Mouse (Mus musculus): ENCODE measurements at regions not wholly inside any gene's neighbourhood (a gene's known extent, or its start where the extent isn't known, plus 50 kb on each side); places are given as distances from the start of the nearest gene placed in this dataset.
A peak's percentile ranks its signal among the peaks of the same experiment; 100 is the strongest.

GRCm38 (mm10) chr6:31240051-31240450 is 158.5 kb upstream of the Mkln1 start:
- no peak overlapping the region for H3K4me3 ChIP-seq (ENCODE audit: control insufficient read depth, low read depth, low read length)
- H3K27ac ChIP-seq (ENCODE audit: control insufficient read depth, insufficient read depth, low read depth, low read length), result no peak overlapping the region
- TF ChIP-seq CTCF (IDR thresholded peaks at IDR 0.05; ENCODE audit: control insufficient read depth, insufficient read depth, insufficient replicate concordance, low read depth, low read length) (no peak), POLR2A (IDR thresholded peaks at IDR 0.05; ENCODE audit: control insufficient read depth, low read depth, low read length) (no peak)
- peaks cover 2% of the 10 kb centered on the region for H3K4me1 ChIP-seq (ENCODE audit: control insufficient read depth, insufficient read depth, low read length)
- no peaks in the 10 kb centered on the region for H3K27me3 ChIP-seq (ENCODE audit: control insufficient read depth, insufficient read depth, low read length)
- no peaks in the 10 kb centered on the region for H3K36me3 ChIP-seq (ENCODE audit: control insufficient read depth, insufficient read depth, low read length)

- Histone ChIP-seq H3K27me3 (ENCODE audit: control insufficient read depth, insufficient read depth, low read length) (no peaks in the 10 kb centered on the region), H3K4me3 (ENCODE audit: control insufficient read depth, low read depth, low read length) (peak overlapping the region; percentile 41; the same call in 1 of the 2 replicates), H3K27ac (ENCODE audit: control insufficient read depth, insufficient read depth, low read depth, low read length) (no peak overlapping the region), H3K4me1 (ENCODE audit: control insufficient read depth, insufficient read depth, low read length) (peaks cover 9% of the 10 kb centered on the region), H3K36me3 (ENCODE audit: control insufficient read depth, insufficient read depth, low read length) (no peaks in the 10 kb centered on the region)
- TF ChIP-seq POLR2A (IDR thresholded peaks at IDR 0.05; ENCODE audit: control insufficient read depth, low read depth, low read length) (no peak), CTCF (IDR thresholded peaks at IDR 0.05; ENCODE audit: control insufficient read depth, insufficient read depth, insufficient replicate concordance, low read depth, low read length) (no peak)
Observed at GRCm38 (mm10) chr6:31250526-31250925, 148.0 kb upstream of the Mkln1 start.

GRCm38 (mm10) chr6:31253251-31253935 is 145.1 kb upstream of the Mkln1 start:
- Histone ChIP-seq H3K27me3 (ENCODE audit: control insufficient read depth, insufficient read depth, low read length) (no peaks in the 10 kb centered on the region), H3K4me1 (ENCODE audit: control insufficient read depth, insufficient read depth, low read length) (peaks cover 9% of the 10 kb centered on the region), H3K4me3 (ENCODE audit: control insufficient read depth, low read depth, low read length) (no peak overlapping the region; the same call in 1 of the 2 replicates), H3K27ac (ENCODE audit: control insufficient read depth, insufficient read depth, low read depth, low read length) (no peak overlapping the region), H3K36me3 (ENCODE audit: control insufficient read depth, insufficient read depth, low read length) (no peaks in the 10 kb centered on the region)
- no peak for TF ChIP-seq CTCF (IDR thresholded peaks at IDR 0.05; ENCODE audit: control insufficient read depth, insufficient read depth, insufficient replicate concordance, low read depth, low read length)
- TF ChIP-seq POLR2A (IDR thresholded peaks at IDR 0.05; ENCODE audit: control insufficient read depth, low read depth, low read length), result no peak

- no peak for TF ChIP-seq CTCF (IDR thresholded peaks at IDR 0.05; ENCODE audit: control insufficient read depth, insufficient read depth, insufficient replicate concordance, low read depth, low read length)
- TF ChIP-seq POLR2A (IDR thresholded peaks at IDR 0.05; ENCODE audit: control insufficient read depth, low read depth, low read length), result no peak
- no peak overlapping the region; the same call in 1 of the 2 replicates for H3K27ac ChIP-seq (ENCODE audit: control insufficient read depth, insufficient read depth, low read depth, low read length)
- H3K4me3 ChIP-seq (ENCODE audit: control insufficient read depth, low read depth, low read length), result no peak overlapping the region
- no peaks in the 10 kb centered on the region for H3K4me1 ChIP-seq (ENCODE audit: control insufficient read depth, insufficient read depth, low read length)
- no peaks in the 10 kb centered on the region for H3K36me3 ChIP-seq (ENCODE audit: control insufficient read depth, insufficient read depth, low read length)
- no peaks in the 10 kb centered on the region for H3K27me3 ChIP-seq (ENCODE audit: control insufficient read depth, insufficient read depth, low read length)
Observed at GRCm38 (mm10) chr6:31260645-31261345, 137.7 kb upstream of the Mkln1 start.

DNA sequence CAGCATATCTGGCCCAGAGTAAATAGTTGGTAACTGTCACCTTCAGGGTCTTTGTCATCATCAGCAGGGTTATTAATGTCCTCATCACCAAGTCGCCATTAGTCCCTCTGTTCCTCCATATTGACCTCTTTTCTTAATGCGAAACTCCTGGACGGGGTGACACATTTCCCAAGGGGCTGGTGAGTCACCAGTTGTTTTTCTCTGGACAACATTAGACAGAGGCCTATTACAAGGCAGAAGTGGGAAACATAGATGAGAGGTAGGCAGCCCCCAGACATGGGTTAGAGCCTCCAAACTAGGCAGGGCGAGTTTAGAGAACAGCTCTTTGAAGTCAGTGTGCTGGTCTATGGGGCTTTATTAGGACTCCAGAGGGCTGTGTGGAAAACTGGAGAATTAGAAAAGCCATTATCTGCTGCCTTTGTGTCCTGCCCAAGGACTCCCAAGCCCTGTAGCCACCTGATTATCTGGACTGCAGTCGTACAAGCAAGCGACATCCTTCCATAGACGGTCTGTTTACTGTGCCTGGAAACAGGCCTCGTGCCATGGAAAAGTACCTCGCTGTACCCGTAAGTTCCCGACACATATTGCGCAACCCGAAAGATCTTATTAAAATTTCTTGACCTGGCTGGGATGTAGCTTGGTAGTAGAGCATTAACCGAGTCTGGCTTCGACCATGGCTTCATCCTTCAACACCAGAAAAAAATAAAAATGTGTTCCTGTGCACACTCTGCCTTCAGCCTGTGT is 136.6 kb upstream of the Mkln1 start:
- 0 out of 2 replicates have a peak, but pooled peaks cover 2% of the 10 kb centered on the region for H3K4me1 ChIP-seq (ENCODE audit: control insufficient read depth, insufficient read depth, low read length)
- TF ChIP-seq POLR2A (IDR thresholded peaks at IDR 0.05; ENCODE audit: control insufficient read depth, low read depth, low read length), result no peak
- no peak for TF ChIP-seq CTCF (IDR thresholded peaks at IDR 0.05; ENCODE audit: control insufficient read depth, insufficient read depth, insufficient replicate concordance, low read depth, low read length)
- H3K4me3 ChIP-seq (ENCODE audit: control insufficient read depth, low read depth, low read length), result no peak overlapping the region
- H3K36me3 ChIP-seq (ENCODE audit: control insufficient read depth, insufficient read depth, low read length), result no peaks in the 10 kb centered on the region
- H3K27ac ChIP-seq (ENCODE audit: control insufficient read depth, insufficient read depth, low read depth, low read length), result no peak overlapping the region
- no peaks in the 10 kb centered on the region for H3K27me3 ChIP-seq (ENCODE audit: control insufficient read depth, insufficient read depth, low read length)

- 0 out of 2 replicates have a peak, but pooled peaks cover 2% of the 10 kb centered on the region for H3K4me1 ChIP-seq (ENCODE audit: control insufficient read depth, insufficient read depth, low read length)
- no peak overlapping the region for H3K4me3 ChIP-seq (ENCODE audit: control insufficient read depth, low read depth, low read length)
- no peak for TF ChIP-seq CTCF (IDR thresholded peaks at IDR 0.05; ENCODE audit: control insufficient read depth, insufficient read depth, insufficient replicate concordance, low read depth, low read length)
- H3K27ac ChIP-seq (ENCODE audit: control insufficient read depth, insufficient read depth, low read depth, low read length), result no peak overlapping the region
- no peaks in the 10 kb centered on the region for H3K36me3 ChIP-seq (ENCODE audit: control insufficient read depth, insufficient read depth, low read length)
- H3K27me3 ChIP-seq (ENCODE audit: control insufficient read depth, insufficient read depth, low read length), result no peaks in the 10 kb centered on the region
Observed at GRCm38 (mm10) chr6:31262651-31263050, 135.9 kb upstream of the Mkln1 start.

DNA sequence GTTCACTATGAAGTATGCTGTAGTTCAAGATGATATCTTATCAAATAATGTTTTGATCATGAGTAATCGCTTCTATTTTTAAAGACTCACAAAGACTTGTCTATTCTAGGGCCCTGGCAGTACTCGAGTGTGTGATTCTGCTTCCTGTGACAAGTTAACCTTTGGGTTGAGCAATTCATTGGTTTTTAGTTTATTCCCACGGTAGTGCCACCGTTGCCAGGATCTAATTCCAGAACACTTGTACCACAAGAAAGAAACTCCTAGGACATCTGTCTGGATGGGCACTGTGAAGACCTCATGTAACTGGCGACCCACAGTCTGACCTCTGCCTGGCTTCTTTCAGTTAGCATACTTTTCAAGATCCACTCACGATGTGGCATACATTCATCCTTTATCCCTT is 134.7 kb upstream of the Mkln1 start:
- no peaks in the 10 kb centered on the region for H3K36me3 ChIP-seq (ENCODE audit: control insufficient read depth, insufficient read depth, low read length)
- H3K27ac ChIP-seq (ENCODE audit: control insufficient read depth, insufficient read depth, low read depth, low read length), result no peak overlapping the region
- H3K4me1 ChIP-seq (ENCODE audit: control insufficient read depth, insufficient read depth, low read length), result peaks cover 4% of the 10 kb centered on the region; the same call in 1 of the 2 replicates
- H3K27me3 ChIP-seq (ENCODE audit: control insufficient read depth, insufficient read depth, low read length), result no peaks in the 10 kb centered on the region
- H3K4me3 ChIP-seq (ENCODE audit: control insufficient read depth, low read depth, low read length), result no peak overlapping the region
- TF ChIP-seq POLR2A (IDR thresholded peaks at IDR 0.05; ENCODE audit: control insufficient read depth, low read depth, low read length) (no peak), CTCF (IDR thresholded peaks at IDR 0.05; ENCODE audit: control insufficient read depth, insufficient read depth, insufficient replicate concordance, low read depth, low read length) (no peak)
